ENCODE assay signal across 9 mouse cellular contexts in the genomic region with DNA sequence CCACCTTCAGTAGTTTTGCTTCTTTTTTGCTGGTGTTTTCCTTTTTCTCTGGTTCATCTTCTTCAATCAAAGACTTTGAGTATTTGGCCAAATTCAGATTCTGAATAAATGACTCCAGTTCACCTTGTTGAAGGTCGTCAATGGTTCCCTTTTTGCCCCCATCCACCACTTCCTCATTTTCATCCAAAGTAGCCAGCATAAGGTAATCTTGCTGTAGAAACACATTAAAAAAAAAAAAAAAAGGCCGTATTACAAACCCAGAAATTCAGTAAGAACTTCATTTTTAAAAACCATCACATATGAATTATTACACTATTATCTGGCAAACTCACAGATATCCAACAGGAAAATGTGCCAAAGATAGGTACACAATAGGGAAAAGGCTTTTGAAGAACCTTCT. TPM values are rescaled to one million over a fixed set of nuclear protein-coding genes. Genes with fewer than 3 reads are reported as not detected.
A peak's percentile ranks its signal among the peaks of the same experiment; 100 is the strongest.
DNase-seq lines count a peak whose midpoint lies in the region; ATAC-seq and TF ChIP-seq lines count a peak whose summit lies in the region.
"Had no signal": no experiment of that assay in that cellular context is flagged by ENCODE, and none has a peak within 500 bp of the region (broad histone marks: within the 10 kb centered on the region; RNA-seq: fewer than 3 reads in every experiment).

No protein-coding gene starts in this region.

- peaks cover 37% of the 10 kb centered on the region for H3K36me3 ChIP-seq in kidney, postnatal 0 days (ENCODE audit: insufficient read depth, low read length)
- peaks cover 51% of the 10 kb centered on the region for H3K36me3 ChIP-seq in embryonic facial prominence, embryonic 10.5 days (replicated peaks)
- peaks cover 18% of the 10 kb centered on the region for H3K36me3 ChIP-seq in intestine, embryonic 15.5 days
- peaks cover 16% of the 10 kb centered on the region for H3K36me3 ChIP-seq in myocyte (ENCODE audit: control insufficient read depth, insufficient read depth)

- H3K79me2 ChIP-seq in myocyte (ENCODE audit: control insufficient read depth, insufficient read depth) = peaks cover 30% of the 10 kb centered on the region

- no peak for TF ChIP-seq CTCF in kidney, postnatal 0 days (IDR thresholded peaks at IDR 0.05; ENCODE audit: low read depth)

- H3K4me1 ChIP-seq in kidney, postnatal 0 days (replicated peaks; ENCODE audit: insufficient read depth, low read length) = peaks cover 11% of the 10 kb centered on the region; the same call in 1 of the 2 replicates
- peaks cover 17% of the 10 kb centered on the region for H3K4me1 ChIP-seq in embryonic facial prominence, embryonic 10.5 days
- peaks cover 14% of the 10 kb centered on the region; the same call in 1 of the 2 replicates for H3K4me1 ChIP-seq in intestine, embryonic 15.5 days (replicated peaks)

- H3K4me3 ChIP-seq in kidney, postnatal 0 days (replicated peaks; ENCODE audit: low read depth, low read length) = peak overlapping the region; percentile 89
- peak overlapping the region; percentile 91 for H3K4me3 ChIP-seq in embryonic facial prominence, embryonic 10.5 days
- H3K4me3 ChIP-seq in intestine, embryonic 15.5 days (replicated peaks) = peak overlapping the region; percentile 81
- H3K4me3 ChIP-seq in myocyte = peak overlapping the region; percentile 98

- TF ChIP-seq POLR2A in myocyte (IDR thresholded peaks at IDR 0.05; ENCODE audit: insufficient read length, low read depth) = no peak

- DNase-seq in kidney, postnatal 0 days (ENCODE audit: low spot score) = no peak
- DNase-seq in kidney, postnatal 14 days = no peak
- no peak for DNase-seq in embryonic facial prominence, embryonic 10.5 days (ENCODE audit: low spot score)
- DNase-seq in layer of hippocampus, adult 9-11 months = no peak
- DNase-seq: gastrocnemius, postnatal 14 days had no signal

- H3K27me3 ChIP-seq in kidney, postnatal 0 days (ENCODE audit: insufficient read depth, low read length) = no peaks in the 10 kb centered on the region
- H3K27me3 ChIP-seq in embryonic facial prominence, embryonic 10.5 days (replicated peaks; ENCODE audit: low read depth, poor library complexity, severe bottlenecking) = no peaks in the 10 kb centered on the region
- H3K27me3 ChIP-seq in intestine, embryonic 15.5 days (replicated peaks) = no peaks in the 10 kb centered on the region
- H3K27me3 ChIP-seq in myocyte (ENCODE audit: control insufficient read depth, insufficient read depth, insufficient read length) = no peaks in the 10 kb centered on the region

- peak overlapping the region; percentile 81 for H3K4me2 ChIP-seq in kidney, postnatal 0 days (ENCODE audit: low read length)
- H3K4me2 ChIP-seq in intestine, embryonic 15.5 days (replicated peaks) = peak overlapping the region; percentile 80
- H3K4me2 ChIP-seq in myocyte (ENCODE audit: low read depth) = peak overlapping the region; percentile 92

- ATAC-seq in kidney, postnatal 0 days (replicated peaks; ENCODE audit: low FRiP score, low read depth) = no peak
- no peak for ATAC-seq in intestine, embryonic 15.5 days
- no peak for ATAC-seq in cerebellum, adult (ENCODE audit: insufficient number of reproducible peaks, low FRiP score, low TSS enrichment)
- no peak for ATAC-seq in erythroid progenitor cell, adult 5-6 weeks (replicated peaks; ENCODE audit: low FRiP score, poor library complexity, severe bottlenecking)

- no peaks in the 10 kb centered on the region for H3K9me3 ChIP-seq in kidney, postnatal 0 days (replicated peaks; ENCODE audit: low read length)
- H3K9me3 ChIP-seq in embryonic facial prominence, embryonic 10.5 days = no peaks in the 10 kb centered on the region
- H3K9me3 ChIP-seq in intestine, embryonic 15.5 days = no peaks in the 10 kb centered on the region

- peak overlapping the region; percentile 79 for H3K9ac ChIP-seq in kidney, postnatal 0 days (ENCODE audit: low read depth, low read length)
- peak overlapping the region; percentile 73 for H3K9ac ChIP-seq in intestine, embryonic 15.5 days

- H3ac ChIP-seq in myocyte (ENCODE audit: control insufficient read depth, insufficient read length) = no peak overlapping the region

- no peak overlapping the region for H3K27ac ChIP-seq in kidney, postnatal 0 days
- no peak overlapping the region for H3K27ac ChIP-seq in embryonic facial prominence, embryonic 10.5 days (replicated peaks)
- no peak overlapping the region for H3K27ac ChIP-seq in intestine, embryonic 15.5 days

- 77% methylated on average over 2 of the region's 2 CpGs for WGBS in kidney, postnatal 0 days
- WGBS in embryonic facial prominence, embryonic 10.5 days = 84% methylated on average over 2 of the region's 2 CpGs
- WGBS in intestine, embryonic 15.5 days = 81% methylated on average over 2 of the region's 2 CpGs

TF ChIP-seq in myocyte, 11 proteins besides CTCF, POLR2A, EP300 and RAD21:
- TF ChIP-seq MYOG (IDR thresholded peaks at IDR 0.05; ENCODE audit: control insufficient read depth in 1 of 3, insufficient read depth in 1 of 3, insufficient read length in 2 of 3, low read depth in 2 of 3) (no peak), E2F4 (IDR thresholded peaks at IDR 0.05; ENCODE audit: insufficient read depth) (no peak), CEBPB (IDR thresholded peaks at IDR 0.05; ENCODE audit: insufficient read depth, poor library complexity, severe bottlenecking) (no peak), POLR2AphosphoS2 (IDR thresholded peaks at IDR 0.05; ENCODE audit: insufficient read length, low read depth) (no peak), MYOD1 (IDR thresholded peaks at IDR 0.05; ENCODE audit: control insufficient read depth in 1 of 3, insufficient read length in 2 of 3, low read depth in 2 of 3) (no peak), USF1 (IDR thresholded peaks at IDR 0.05; ENCODE audit: low read depth) (no peak), MAX (IDR thresholded peaks at IDR 0.05; ENCODE audit: low read depth) (no peak), SRF (IDR thresholded peaks at IDR 0.05; ENCODE audit: control insufficient read depth, insufficient read length, low read depth) (no peak), TCF3 (IDR thresholded peaks at IDR 0.05; ENCODE audit: insufficient read length, low read depth) (no peak), TCF12 (IDR thresholded peaks at IDR 0.05; ENCODE audit: insufficient read depth, poor library complexity, severe bottlenecking) (no peak), REST (IDR thresholded peaks at IDR 0.05; ENCODE audit: insufficient read depth, insufficient read length) (no peak)

RNA-seq across cellular contexts. Expression of a gene that starts 1.0 kb away (rescaled TPM):
- polyA plus RNA-seq in kidney, postnatal 0 days (2015; fragmentation: Nextera tagmentation; extraction: Ambion mirVana) = 58.9 and 64.4 TPM in 2 replicates
- polyA plus RNA-seq in embryonic facial prominence, embryonic 10.5 days (2016; fragmentation: Nextera tagmentation; extraction: Ambion mirVana) = 57.8 and 66.2 TPM in 2 replicates
- 54.2 and 65.3 TPM in 2 replicates for polyA plus RNA-seq in intestine, embryonic 15.5 days (2015; fragmentation: Nextera tagmentation; extraction: Ambion mirVana)
- polyA plus RNA-seq in myocyte (2012; fragmentation: generic; extraction: Trizol) = 9.7 TPM
- 11.3 and 15.5 TPM in 2 replicates for total RNA-seq in erythroid progenitor cell, adult 5-6 weeks (2015; ENCODE audit: low replicate concordance)
- 8.7 and 20.0 TPM in 2 replicates for total RNA-seq in erythroid progenitor cell, adult 5-6 weeks (2017; ENCODE audit: low replicate concordance)

RNA-seq across cellular contexts. Expression of a gene that starts 1.1 kb away (rescaled TPM):
- polyA plus RNA-seq in kidney, postnatal 0 days (2015; fragmentation: Nextera tagmentation; extraction: Ambion mirVana) = 57.8 and 67.6 TPM in 2 replicates
- 47.1 and 48.7 TPM in 2 replicates for polyA plus RNA-seq in embryonic facial prominence, embryonic 10.5 days (2016; fragmentation: Nextera tagmentation; extraction: Ambion mirVana)
- 55.2 and 55.9 TPM in 2 replicates for polyA plus RNA-seq in intestine, embryonic 15.5 days (2015; fragmentation: Nextera tagmentation; extraction: Ambion mirVana)
- polyA plus RNA-seq in myocyte (2012; fragmentation: generic; extraction: Trizol) = 17.9 TPM
- total RNA-seq in erythroid progenitor cell, adult 5-6 weeks (2015; ENCODE audit: low replicate concordance) = 9.2 and 24.5 TPM in 2 replicates
- total RNA-seq in erythroid progenitor cell, adult 5-6 weeks (2017; ENCODE audit: low replicate concordance) = 6.8 and 11.7 TPM in 2 replicates

RNA-seq across cellular contexts. Expression of a gene that starts 19.6 kb away (rescaled TPM):
- polyA plus RNA-seq in kidney, postnatal 0 days (2015; fragmentation: Nextera tagmentation; extraction: Ambion mirVana) = 145 and 146 TPM in 2 replicates
- 99.2 and 102 TPM in 2 replicates for polyA plus RNA-seq in embryonic facial prominence, embryonic 10.5 days (2016; fragmentation: Nextera tagmentation; extraction: Ambion mirVana)
- polyA plus RNA-seq in intestine, embryonic 15.5 days (2015; fragmentation: Nextera tagmentation; extraction: Ambion mirVana) = 111 and 117 TPM in 2 replicates
- 25.3 TPM for polyA plus RNA-seq in myocyte (2012; fragmentation: generic; extraction: Trizol)
- 2.9 TPM in 1 of 2 replicates, not detected in the other for total RNA-seq in erythroid progenitor cell, adult 5-6 weeks (2015; ENCODE audit: low replicate concordance)
- 3.6 and 21.6 TPM in 2 replicates for total RNA-seq in erythroid progenitor cell, adult 5-6 weeks (2017; ENCODE audit: low replicate concordance)

RNA-seq across cellular contexts. Expression of a gene that starts 29.1 kb away (rescaled TPM):
- 0.17 and 0.25 TPM in 2 replicates for polyA plus RNA-seq in kidney, postnatal 0 days (2015; fragmentation: Nextera tagmentation; extraction: Ambion mirVana)
- polyA plus RNA-seq in embryonic facial prominence, embryonic 10.5 days (2016; fragmentation: Nextera tagmentation; extraction: Ambion mirVana) = 0.19 TPM in 1 of 2 replicates, not detected in the other
- polyA plus RNA-seq in intestine, embryonic 15.5 days (2015; fragmentation: Nextera tagmentation; extraction: Ambion mirVana) = 0.08 and 0.11 TPM in 2 replicates
- polyA plus RNA-seq in myocyte (2012; fragmentation: generic; extraction: Trizol) = 0.06 TPM
- not detected in 2 replicates for total RNA-seq in erythroid progenitor cell, adult 5-6 weeks (2015; ENCODE audit: low replicate concordance)
- 0.64 TPM in 1 of 2 replicates, not detected in the other for total RNA-seq in erythroid progenitor cell, adult 5-6 weeks (2017; ENCODE audit: low replicate concordance)
- total RNA-seq: gastrocnemius, postnatal 14 days had no signal

RNA-seq across cellular contexts. Expression of a gene that starts 53.5 kb away (rescaled TPM):
- 12.9 and 15.3 TPM in 2 replicates for polyA plus RNA-seq in kidney, postnatal 0 days (2015; fragmentation: Nextera tagmentation; extraction: Ambion mirVana)
- 6.0 and 7.6 TPM in 2 replicates for polyA plus RNA-seq in embryonic facial prominence, embryonic 10.5 days (2016; fragmentation: Nextera tagmentation; extraction: Ambion mirVana)
- 16.1 and 17.7 TPM in 2 replicates for polyA plus RNA-seq in intestine, embryonic 15.5 days (2015; fragmentation: Nextera tagmentation; extraction: Ambion mirVana)
- 1.9 TPM for polyA plus RNA-seq in myocyte (2012; fragmentation: generic; extraction: Trizol)
- total RNA-seq in erythroid progenitor cell, adult 5-6 weeks (2015; ENCODE audit: low replicate concordance) = 40.7 and 42.2 TPM in 2 replicates
- total RNA-seq in erythroid progenitor cell, adult 5-6 weeks (2017; ENCODE audit: low replicate concordance) = 56.8 and 76.1 TPM in 2 replicates
